Mouse (Mus musculus) MEL (cell line): ENCODE results near the gene Gm42421.

Experiments used
- CTCF ChIP-seq, 3 experiments: IDR thresholded peaks in 2 of 3; conservative IDR thresholded peaks in 1 of 3; 2 replicates each; pipeline ENCODE4 v1.5.1; 2011 to 2012; ENCODE audit warnings: low read length in 3 of 3, low read depth in 2 of 3, mild to moderate bottlenecking in 2 of 3, improper control_type of control experiment in 1 of 3, inconsistent platforms in 1 of 3, mixed read lengths in 1 of 3, moderate library complexity in 1 of 3; ENCODE audit not compliant: control insufficient read depth in 1 of 3, insufficient read depth in 1 of 3, poor library complexity in 1 of 3, severe bottlenecking in 1 of 3
- E2F4 ChIP-seq: IDR thresholded peaks from 2 replicates; pipeline ENCODE4 v1.6.1; 2011; ENCODE audit warnings: low read depth, low read length, improper control_type of control experiment, borderline replicate concordance
- ELF1 ChIP-seq: IDR thresholded peaks from 2 replicates; pipeline ENCODE4 v1.6.1; 2014; ENCODE audit warnings: low read depth, mild to moderate bottlenecking, inconsistent platforms, low read length, improper control_type of control experiment, moderate library complexity
- EP300 ChIP-seq, 2 experiments: IDR thresholded peaks; 2 replicates each; pipeline ENCODE4 v1.6.1; 2011; ENCODE audit warnings: improper control_type of control experiment in 2 of 2, low read length in 2 of 2, low read depth in 1 of 2, mild to moderate bottlenecking in 1 of 2
- MAFK ChIP-seq: IDR thresholded peaks from 2 replicates; pipeline ENCODE4 v1.6.1; 2011; ENCODE audit warnings: low read depth, mild to moderate bottlenecking, low read length, improper control_type of control experiment, borderline replicate concordance
- MAZ ChIP-seq: IDR thresholded peaks from 2 replicates; pipeline ENCODE4 v1.6.1; 2012; ENCODE audit warnings: low read depth, mild to moderate bottlenecking, inconsistent platforms, low read length, improper control_type of control experiment
- MYC ChIP-seq: IDR thresholded peaks from 2 replicates; pipeline ENCODE4 v1.6.1; 2011; ENCODE audit warnings: low read depth, mild to moderate bottlenecking, low read length, improper control_type of control experiment, moderate library complexity
- NELFE ChIP-seq: IDR thresholded peaks from 2 replicates; pipeline ENCODE4 v1.6.1; 2011; ENCODE audit warnings: low read depth, low read length, improper control_type of control experiment
- NRF1 ChIP-seq: IDR thresholded peaks from 2 replicates; pipeline ENCODE4 v1.6.1; 2014; ENCODE audit warnings: low read depth, mild to moderate bottlenecking, inconsistent platforms, low read length, improper control_type of control experiment, moderate library complexity; ENCODE audit not compliant: poor library complexity, insufficient read depth, severe bottlenecking
- POLR2A ChIP-seq, 2 experiments: IDR thresholded peaks; 2 replicates each; pipeline ENCODE4 v1.6.1; 2011 to 2012; ENCODE audit warnings: low read length in 2 of 2, mild to moderate bottlenecking in 2 of 2, control low read depth in 1 of 2, improper control_type of control experiment in 1 of 2, low read depth in 1 of 2, moderate library complexity in 1 of 2; ENCODE audit not compliant: control insufficient read depth in 1 of 2, insufficient read depth in 1 of 2, poor library complexity in 1 of 2
- POLR2AphosphoS2 ChIP-seq: IDR thresholded peaks from 2 replicates; pipeline ENCODE4 v1.6.1; 2011; ENCODE audit warnings: low read length, improper control_type of control experiment
- SMC3 ChIP-seq: IDR thresholded peaks from 2 replicates; pipeline ENCODE4 v1.6.1; 2011; ENCODE audit warnings: low read depth, low read length, improper control_type of control experiment
- ZNF384 ChIP-seq: IDR thresholded peaks from 2 replicates; pipeline ENCODE4 v1.6.1; 2012; ENCODE audit warnings: low read depth, mild to moderate bottlenecking, inconsistent platforms, low read length, improper control_type of control experiment

GRCm38 (mm10) chr5:143976232-143976631, 48.3 kb downstream of the Gm42421 start:
- TF ChIP-seq MYC: no peak
- TF ChIP-seq POLR2AphosphoS2: no peak
- TF ChIP-seq ELF1: no peak
- no peak for TF ChIP-seq NRF1
- no peak for TF ChIP-seq POLR2A (IDR thresholded peaks at IDR 0.05; ENCODE audit: control insufficient read depth in 1 of 2, insufficient read depth in 1 of 2, low read depth in 1 of 2, low read length in 2 of 2, poor library complexity in 1 of 2)
- no peak for TF ChIP-seq NELFE
- TF ChIP-seq ZNF384: no peak
- TF ChIP-seq E2F4: no peak
- no peak for TF ChIP-seq EP300 (IDR thresholded peaks at IDR 0.05; ENCODE audit: low read depth in 1 of 2, low read length in 2 of 2)
- no peak for TF ChIP-seq CTCF (IDR thresholded peaks at IDR 0.05 in 2 of 3, conservative IDR thresholded peaks at IDR 0.05 in 1 of 3; ENCODE audit: control insufficient read depth in 1 of 3, insufficient read depth in 1 of 3, low read depth in 2 of 3, low read length in 3 of 3, poor library complexity in 1 of 3, severe bottlenecking in 1 of 3)
- TF ChIP-seq MAFK: no peak
- no peak for TF ChIP-seq MAZ
- TF ChIP-seq SMC3: no peak
